Mouse (Mus musculus): ENCODE results near the gene Teddm1b.

The Teddm1b gene

GRCm38 (mm10) chr1:153899731-153900380 is 25.7 kb downstream of the Teddm1b start, which contains the start of the genes Glul and Teddm2:
Gene Glul (plus strand): TSS chr1:153899944.
Gene Teddm2 (minus strand): TSS chr1:153900228.
- in situ Hi-C loops (cut with MboI; ENCODE audit: low pct_unique_long_range_greater_than_20kb in 1 of 2, low sequenced_read_pairs in 2 of 2, unreplicated experiment in 1 of 2), result loop anchor here (10.0 to 25.0 kb wide), 4 partner anchors 162 to 837 kb away; no protein-coding TSS in a partner anchor

- in situ Hi-C loops (cut with MboI; ENCODE audit: low pct_unique_long_range_greater_than_20kb in 1 of 2, low sequenced_read_pairs in 2 of 2, unreplicated experiment in 1 of 2), result no loop called here
Measured at GRCm38 (mm10) chr1:153900381-153900780, 26.2 kb downstream of the Teddm1b start.

GRCm38 (mm10) chr1:153900860-153901730 is 26.9 kb downstream of the Teddm1b start:
- in situ Hi-C loops (cut with MboI; ENCODE audit: low pct_unique_long_range_greater_than_20kb in 1 of 2, low sequenced_read_pairs in 2 of 2, unreplicated experiment in 1 of 2), result no loop called here

- in situ Hi-C loops (cut with MboI; ENCODE audit: low pct_unique_long_range_greater_than_20kb in 1 of 2, low sequenced_read_pairs in 2 of 2, unreplicated experiment in 1 of 2), result no loop called here
Measured at GRCm38 (mm10) chr1:153903006-153903405, 28.9 kb downstream of the Teddm1b start.

GRCm38 (mm10) chr1:153904236-153904635 is 30.1 kb downstream of the Teddm1b start:
- in situ Hi-C loops (cut with MboI; ENCODE audit: low pct_unique_long_range_greater_than_20kb in 1 of 2, low sequenced_read_pairs in 2 of 2, unreplicated experiment in 1 of 2), result no loop called here

GRCm38 (mm10) chr1:153905884-153906283 is 31.7 kb downstream of the Teddm1b start:
- in situ Hi-C loops (cut with MboI; ENCODE audit: low pct_unique_long_range_greater_than_20kb in 1 of 2, low sequenced_read_pairs in 2 of 2, unreplicated experiment in 1 of 2), result no loop called here

GRCm38 (mm10) chr1:153908208-153908607 is 34.1 kb downstream of the Teddm1b start:
- in situ Hi-C loops (cut with MboI; ENCODE audit: low pct_unique_long_range_greater_than_20kb in 1 of 2, low sequenced_read_pairs in 2 of 2, unreplicated experiment in 1 of 2), result no loop called here

- in situ Hi-C loops (cut with MboI; ENCODE audit: low pct_unique_long_range_greater_than_20kb in 1 of 2, low sequenced_read_pairs in 2 of 2, unreplicated experiment in 1 of 2), result no loop called here
Measured at GRCm38 (mm10) chr1:153908741-153909140, 34.6 kb downstream of the Teddm1b start.

- in situ Hi-C loops (cut with MboI; ENCODE audit: low pct_unique_long_range_greater_than_20kb in 1 of 2, low sequenced_read_pairs in 2 of 2, unreplicated experiment in 1 of 2), result no loop called here
Measured at GRCm38 (mm10) chr1:153909213-153909962, 35.2 kb downstream of the Teddm1b start.

- in situ Hi-C loops (cut with MboI; ENCODE audit: low pct_unique_long_range_greater_than_20kb in 1 of 2, low sequenced_read_pairs in 2 of 2, unreplicated experiment in 1 of 2), result no loop called here
Measured at GRCm38 (mm10) chr1:153909963-153910291, 35.8 kb downstream of the Teddm1b start.

GRCm38 (mm10) chr1:153910423-153910822 is 36.3 kb downstream of the Teddm1b start:
- in situ Hi-C loops (cut with MboI; ENCODE audit: low pct_unique_long_range_greater_than_20kb in 1 of 2, low sequenced_read_pairs in 2 of 2, unreplicated experiment in 1 of 2), result no loop called here

GRCm38 (mm10) chr1:153911276-153911795 is 37.2 kb downstream of the Teddm1b start:
- in situ Hi-C loops (cut with MboI; ENCODE audit: low pct_unique_long_range_greater_than_20kb in 1 of 2, low sequenced_read_pairs in 2 of 2, unreplicated experiment in 1 of 2), result no loop called here

- in situ Hi-C loops (cut with MboI; ENCODE audit: low pct_unique_long_range_greater_than_20kb in 1 of 2, low sequenced_read_pairs in 2 of 2, unreplicated experiment in 1 of 2), result no loop called here
Measured at GRCm38 (mm10) chr1:153913869-153914268, 39.7 kb downstream of the Teddm1b start.

GRCm38 (mm10) chr1:153918521-153919206 is 44.5 kb downstream of the Teddm1b start:
- in situ Hi-C loops (cut with MboI; ENCODE audit: low pct_unique_long_range_greater_than_20kb in 1 of 2, low sequenced_read_pairs in 2 of 2, unreplicated experiment in 1 of 2), result no loop called here

- in situ Hi-C loops (cut with MboI; ENCODE audit: low pct_unique_long_range_greater_than_20kb in 1 of 2, low sequenced_read_pairs in 2 of 2, unreplicated experiment in 1 of 2), result no loop called here
Measured at GRCm38 (mm10) chr1:153921642-153922041, 47.5 kb downstream of the Teddm1b start.

- in situ Hi-C loops (cut with MboI; ENCODE audit: low pct_unique_long_range_greater_than_20kb in 1 of 2, low sequenced_read_pairs in 2 of 2, unreplicated experiment in 1 of 2), result no loop called here
Measured at GRCm38 (mm10) chr1:153922571-153923021, 48.5 kb downstream of the Teddm1b start.

GRCm38 (mm10) chr1:153924395-153925385 is 50.5 kb downstream of the Teddm1b start:
- in situ Hi-C loops (cut with MboI; ENCODE audit: low pct_unique_long_range_greater_than_20kb in 1 of 2, low sequenced_read_pairs in 2 of 2, unreplicated experiment in 1 of 2), result no loop called here
